Mouse (Mus musculus): ENCODE measurements around the gene Gprin2. TPM values are rescaled to one million over a fixed set of nuclear protein-coding genes. Genes with fewer than 3 reads are reported as not detected.

Gene Gprin2
- polyA plus RNA-seq, 1 experiment from 2014 or later: 0.32 TPM

GRCm38 (mm10) chr14:34195466-34195865 lies 6.0 kb downstream of the Gprin2 start:
- no peak for ATAC-seq (replicated peaks; ENCODE audit: insufficient number of reproducible peaks, low FRiP score, low TSS enrichment, low read depth)
- no peak for DNase-seq (ENCODE audit: low spot score)
- Histone ChIP-seq H3K9ac (replicated peaks; ENCODE audit: low read length) (no peak overlapping the region), H3K27me3 (ENCODE audit: control insufficient read depth, insufficient read depth, low read length) (peaks cover 1% of the 10 kb centered on the region; the same call in 1 of the 2 replicates), H3K27ac (replicated peaks; ENCODE audit: low read depth, low read length) (no peak overlapping the region), H3K9me3 (replicated peaks; ENCODE audit: control insufficient read depth, low read length) (no peaks in the 10 kb centered on the region), H3K4me1 (ENCODE audit: control insufficient read depth, insufficient read depth, low read length) (no peaks in the 10 kb centered on the region), H3K4me2 (ENCODE audit: low read depth, low read length) (no peak overlapping the region), H3K36me3 (replicated peaks; ENCODE audit: control insufficient read depth, insufficient read depth, low read depth, low read length) (no peaks in the 10 kb centered on the region), H3K4me3 (ENCODE audit: low read depth, low read length) (no peak overlapping the region)
- 89% methylated on average over 15 of the region's 15 CpGs for WGBS

- DNase-seq (ENCODE audit: low spot score) (no peak), ATAC-seq (replicated peaks; ENCODE audit: insufficient number of reproducible peaks, low FRiP score, low TSS enrichment, low read depth) (no peak)
- 63% methylated on average over 4 of the region's 4 CpGs for WGBS
- Histone ChIP-seq H3K9ac (replicated peaks; ENCODE audit: low read length) (no peak overlapping the region), H3K4me2 (ENCODE audit: low read depth, low read length) (no peak overlapping the region), H3K4me1 (ENCODE audit: control insufficient read depth, insufficient read depth, low read length) (no peaks in the 10 kb centered on the region), H3K9me3 (replicated peaks; ENCODE audit: control insufficient read depth, low read length) (no peaks in the 10 kb centered on the region), H3K27me3 (ENCODE audit: control insufficient read depth, insufficient read depth, low read length) (no peaks in the 10 kb centered on the region), H3K4me3 (ENCODE audit: low read depth, low read length) (no peak overlapping the region), H3K27ac (replicated peaks; ENCODE audit: low read depth, low read length) (no peak overlapping the region), H3K36me3 (replicated peaks; ENCODE audit: control insufficient read depth, insufficient read depth, low read depth, low read length) (no peaks in the 10 kb centered on the region)
Measured at GRCm38 (mm10) chr14:34193879-34194278, 7.6 kb downstream of the Gprin2 start.

DNA sequence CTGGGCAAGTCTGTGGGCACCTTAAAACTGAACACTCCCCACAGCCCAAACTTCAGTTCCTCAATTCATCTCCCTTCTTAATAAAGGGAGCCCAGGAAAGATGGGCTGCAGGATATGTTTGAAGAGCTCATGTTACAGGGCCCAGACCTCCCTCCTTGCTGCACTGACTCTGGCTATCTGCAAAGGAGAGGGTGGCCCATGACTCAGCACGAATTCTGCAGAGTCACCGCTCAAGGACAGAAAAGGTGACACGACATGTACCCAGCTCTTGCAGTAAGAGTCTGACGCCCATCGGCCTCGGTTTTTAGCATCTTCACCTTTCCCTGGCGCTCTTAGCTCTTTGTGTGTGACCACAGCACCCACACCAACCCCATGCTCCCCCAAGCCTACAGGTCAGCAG lies 11.1 kb downstream of the Gprin2 start:
- DNase-seq (ENCODE audit: low spot score) (no peak), ATAC-seq (replicated peaks; ENCODE audit: insufficient number of reproducible peaks, low FRiP score, low TSS enrichment, low read depth) (no peak)
- no peak overlapping the region for H3K4me2 ChIP-seq (ENCODE audit: low read depth, low read length)
- no peak overlapping the region for H3K9ac ChIP-seq (replicated peaks; ENCODE audit: low read length)
- H3K27me3 ChIP-seq (ENCODE audit: control insufficient read depth, insufficient read depth, low read length): no peaks in the 10 kb centered on the region
- no peaks in the 10 kb centered on the region for H3K4me1 ChIP-seq (ENCODE audit: control insufficient read depth, insufficient read depth, low read length)
- no peak overlapping the region for H3K27ac ChIP-seq (replicated peaks; ENCODE audit: low read depth, low read length)
- 73% methylated on average over 7 of the region's 7 CpGs for WGBS
- H3K9me3 ChIP-seq (replicated peaks; ENCODE audit: control insufficient read depth, low read length): no peaks in the 10 kb centered on the region
- no peak overlapping the region for H3K4me3 ChIP-seq (ENCODE audit: low read depth, low read length)
- H3K36me3 ChIP-seq (replicated peaks; ENCODE audit: control insufficient read depth, insufficient read depth, low read depth, low read length): no peaks in the 10 kb centered on the region

- ATAC-seq (replicated peaks; ENCODE audit: insufficient number of reproducible peaks, low FRiP score, low TSS enrichment, low read depth): no peak
Measured at GRCm38 (mm10) chr14:34188629-34189028, 12.8 kb downstream of the Gprin2 start.

GRCm38 (mm10) chr14:34183101-34183500 lies 18.4 kb downstream of the Gprin2 start:
- H3K27ac ChIP-seq (replicated peaks; ENCODE audit: low read depth, low read length): no peak overlapping the region
- ATAC-seq (replicated peaks; ENCODE audit: insufficient number of reproducible peaks, low FRiP score, low TSS enrichment, low read depth) (no peak), DNase-seq (ENCODE audit: low spot score) (no peak)
- H3K27me3 ChIP-seq (ENCODE audit: control insufficient read depth, insufficient read depth, low read length): no peaks in the 10 kb centered on the region
- H3K4me1 ChIP-seq (ENCODE audit: control insufficient read depth, insufficient read depth, low read length): no peaks in the 10 kb centered on the region
- no peaks in the 10 kb centered on the region for H3K36me3 ChIP-seq (replicated peaks; ENCODE audit: control insufficient read depth, insufficient read depth, low read depth, low read length)
- no peak overlapping the region for H3K4me2 ChIP-seq (ENCODE audit: low read depth, low read length)
- WGBS: 78% methylated on average over 1 of the region's 1 CpGs
- no peak overlapping the region for H3K4me3 ChIP-seq (ENCODE audit: low read depth, low read length)
- no peak overlapping the region for H3K9ac ChIP-seq (replicated peaks; ENCODE audit: low read length)
- no peaks in the 10 kb centered on the region for H3K9me3 ChIP-seq (replicated peaks; ENCODE audit: control insufficient read depth, low read length)

More at GRCm38 (mm10) chr14:34188629-34189028, 12.8 kb downstream of the Gprin2 start:
- Histone ChIP-seq H3K36me3 (replicated peaks; ENCODE audit: control insufficient read depth, insufficient read depth, low read depth, low read length) (no peaks in the 10 kb centered on the region), H3K9me3 (replicated peaks; ENCODE audit: control insufficient read depth, low read length) (no peaks in the 10 kb centered on the region), H3K27me3 (ENCODE audit: control insufficient read depth, insufficient read depth, low read length) (no peaks in the 10 kb centered on the region), H3K27ac (replicated peaks; ENCODE audit: low read depth, low read length) (no peak overlapping the region), H3K4me3 (ENCODE audit: low read depth, low read length) (no peak overlapping the region), H3K4me1 (ENCODE audit: control insufficient read depth, insufficient read depth, low read length) (no peaks in the 10 kb centered on the region), H3K4me2 (ENCODE audit: low read depth, low read length) (no peak overlapping the region), H3K9ac (replicated peaks; ENCODE audit: low read length) (no peak overlapping the region)
- WGBS: 68% methylated on average over 5 of the region's 5 CpGs
- peak; percentile 19 for DNase-seq (ENCODE audit: low spot score)

GRCm38 (mm10) chr14:34179351-34179750 lies 22.1 kb downstream of the Gprin2 start:
- H3K4me2 ChIP-seq (ENCODE audit: low read depth, low read length): no peak overlapping the region
- no peak overlapping the region for H3K9ac ChIP-seq (replicated peaks; ENCODE audit: low read length)
- no peak for DNase-seq (ENCODE audit: low spot score)
- no peak overlapping the region for H3K4me3 ChIP-seq (ENCODE audit: low read depth, low read length)
- no peak for ATAC-seq (replicated peaks; ENCODE audit: insufficient number of reproducible peaks, low FRiP score, low TSS enrichment, low read depth)
- no peaks in the 10 kb centered on the region for H3K4me1 ChIP-seq (ENCODE audit: control insufficient read depth, insufficient read depth, low read length)
- no peaks in the 10 kb centered on the region for H3K36me3 ChIP-seq (replicated peaks; ENCODE audit: control insufficient read depth, insufficient read depth, low read depth, low read length)
- H3K27me3 ChIP-seq (ENCODE audit: control insufficient read depth, insufficient read depth, low read length): no peaks in the 10 kb centered on the region
- no peak overlapping the region for H3K27ac ChIP-seq (replicated peaks; ENCODE audit: low read depth, low read length)
- H3K9me3 ChIP-seq (replicated peaks; ENCODE audit: control insufficient read depth, low read length): no peaks in the 10 kb centered on the region
- WGBS: 90% methylated on average over 3 of the region's 3 CpGs

DNA sequence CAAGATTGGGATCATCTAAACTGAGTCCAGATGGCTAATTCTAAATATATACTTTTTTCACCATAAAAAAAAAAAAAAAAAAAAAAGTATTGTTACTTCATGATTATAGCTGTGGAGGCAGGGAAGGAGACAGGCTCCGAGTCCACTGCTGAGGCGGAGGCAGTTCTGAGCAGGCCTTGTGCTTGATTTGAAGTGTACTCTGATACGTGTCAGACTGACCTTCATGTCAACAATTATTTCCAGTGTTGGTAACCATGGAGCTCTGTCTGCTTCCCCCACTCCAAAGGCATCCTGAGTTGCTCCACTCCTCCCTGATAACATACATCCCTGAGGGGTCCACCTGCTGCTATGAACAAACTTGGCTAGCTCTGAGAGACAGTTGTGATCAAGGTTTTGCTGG lies 30.3 kb downstream of the Gprin2 start:
- Histone ChIP-seq H3K4me2 (ENCODE audit: low read depth, low read length) (no peak overlapping the region), H3K4me3 (ENCODE audit: low read depth, low read length) (no peak overlapping the region), H3K9ac (replicated peaks; ENCODE audit: low read length) (no peak overlapping the region), H3K27me3 (ENCODE audit: control insufficient read depth, insufficient read depth, low read length) (no peaks in the 10 kb centered on the region), H3K36me3 (replicated peaks; ENCODE audit: control insufficient read depth, insufficient read depth, low read depth, low read length) (no peaks in the 10 kb centered on the region), H3K4me1 (ENCODE audit: control insufficient read depth, insufficient read depth, low read length) (no peaks in the 10 kb centered on the region), H3K9me3 (replicated peaks; ENCODE audit: control insufficient read depth, low read length) (no peaks in the 10 kb centered on the region), H3K27ac (replicated peaks; ENCODE audit: low read depth, low read length) (no peak overlapping the region)
- DNase-seq (ENCODE audit: low spot score) (no peak), ATAC-seq (replicated peaks; ENCODE audit: insufficient number of reproducible peaks, low FRiP score, low TSS enrichment, low read depth) (no peak)
- 77% methylated on average over 3 of the region's 3 CpGs for whole genome bisulfite sequencing

DNA sequence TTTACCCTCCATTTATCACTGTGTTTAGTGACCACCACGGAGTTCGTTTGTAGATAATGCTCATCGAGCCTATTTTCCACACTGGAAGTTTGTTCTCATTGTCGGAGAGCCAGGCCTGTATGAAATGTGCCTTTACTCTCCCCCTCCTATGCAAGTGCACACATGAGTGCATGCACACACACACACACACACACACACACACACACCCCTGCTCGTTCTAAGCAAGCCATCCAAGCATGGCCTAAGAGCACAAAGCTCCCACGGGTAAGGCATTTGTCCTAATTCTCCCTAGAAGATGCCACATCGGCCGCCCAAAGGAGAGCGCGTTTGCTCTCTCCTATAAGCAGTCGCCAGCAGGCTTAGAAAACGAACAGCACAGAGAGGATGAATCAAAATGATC lies 45.7 kb downstream of the Gprin2 start:
- Histone ChIP-seq H3K4me1 (ENCODE audit: control insufficient read depth, insufficient read depth, low read length) (peaks cover 2% of the 10 kb centered on the region; the same call in 1 of the 2 replicates), H3K36me3 (replicated peaks; ENCODE audit: control insufficient read depth, insufficient read depth, low read depth, low read length) (no peaks in the 10 kb centered on the region), H3K27me3 (ENCODE audit: control insufficient read depth, insufficient read depth, low read length) (no peaks in the 10 kb centered on the region), H3K4me2 (ENCODE audit: low read depth, low read length) (no peak overlapping the region), H3K4me3 (ENCODE audit: low read depth, low read length) (no peak overlapping the region), H3K9me3 (replicated peaks; ENCODE audit: control insufficient read depth, low read length) (no peaks in the 10 kb centered on the region), H3K27ac (replicated peaks; ENCODE audit: low read depth, low read length) (no peak overlapping the region), H3K9ac (replicated peaks; ENCODE audit: low read length) (no peak overlapping the region)
- 75% methylated on average over 12 of the region's 12 CpGs for WGBS
- ATAC-seq (replicated peaks; ENCODE audit: insufficient number of reproducible peaks, low FRiP score, low TSS enrichment, low read depth) (no peak), DNase-seq (ENCODE audit: low spot score) (no peak)
